Mouse (Mus musculus): ENCODE results near the gene Rxfp4.

GRCm38 (mm10) chr3:88649967-88650366 is 3.0 kb downstream of the Rxfp4 start:
- TF ChIP-seq CTCF (conservative IDR thresholded peaks at IDR 0.05; ENCODE audit: low read length) (no peak), NANOG (IDR thresholded peaks at IDR 0.05; ENCODE audit: borderline replicate concordance, low read length) (no peak), POU5F1 (IDR thresholded peaks at IDR 0.05; ENCODE audit: borderline replicate concordance, low read length) (no peak)

Measured in E14TG2a.4 (cell line).